In genomic region chr2:164955725-164956124, GRCm38 (mm10) we compare ENCODE assay signal across 16 mouse cellular contexts.
"Had no signal": no experiment of that assay in that cellular context is flagged by ENCODE, and none has a peak within 500 bp of the region (broad histone marks: within the 10 kb centered on the region; RNA-seq: fewer than 3 reads in every experiment).

No protein-coding gene starts in this region.

- H3K4me3 ChIP-seq: layer of hippocampus, adult 2 months; limb, embryonic 10.5 days; limb, embryonic 13.5 days; liver, embryonic 13.5 days; lung, embryonic 15.5 days; midbrain, embryonic 12.5 days had no signal

- H3K9ac ChIP-seq: limb, embryonic 13.5 days; liver, embryonic 13.5 days; lung, embryonic 15.5 days; midbrain, embryonic 12.5 days had no signal

- H3K9me3 ChIP-seq: limb, embryonic 10.5 days; lung, embryonic 15.5 days; midbrain, embryonic 12.5 days had no signal

- H3K36me3 ChIP-seq: limb, embryonic 10.5 days; limb, embryonic 13.5 days; liver, embryonic 13.5 days; lung, embryonic 15.5 days; midbrain, embryonic 12.5 days had no signal

- ATAC-seq: midbrain, embryonic 16.5 days had no signal

- H3K27ac ChIP-seq: kidney, postnatal 0 days; layer of hippocampus, adult 2 months; limb, embryonic 10.5 days; limb, embryonic 13.5 days; liver, embryonic 13.5 days; lung, embryonic 15.5 days; midbrain, embryonic 12.5 days had no signal

- DNase-seq: kidney, adult 18-20 months; kidney, postnatal 25 days; layer of hippocampus, adult 9-11 months; liver; liver, embryonic 13.5 days; lung, postnatal 14 days; lung, postnatal 4 days; thymus, adult 18-20 months; thymus, postnatal 4 days had no signal

- H3K4me2 ChIP-seq: limb, embryonic 13.5 days; liver, embryonic 13.5 days; lung, embryonic 15.5 days; midbrain, embryonic 12.5 days had no signal
